Mouse (Mus musculus): ENCODE measurements around the gene Acin1. TPM values are rescaled to one million over a fixed set of nuclear protein-coding genes. Genes with fewer than 3 reads are reported as not detected.

The Acin1 gene
- total and polyA plus RNA-seq, 2 experiments from 2014 or later = 108 to 122 TPM

GRCm38 (mm10) chr14:54706589-54707320 is 20.0 kb upstream of the Acin1 start:
- TF ChIP-seq CTCF (IDR thresholded peaks at IDR 0.05) = no peak
- H3K27me3 ChIP-seq (ENCODE audit: insufficient read depth, low read length) = no peaks in the 10 kb centered on the region
- ATAC-seq (ENCODE audit: low FRiP score) (no peak), DNase-seq (ENCODE audit: low spot score) (no peak)
- no peak overlapping the region for H3K4me3 ChIP-seq (ENCODE audit: low read depth, low read length)
- H3K4me1 ChIP-seq (ENCODE audit: insufficient read depth, low read length) = no peaks in the 10 kb centered on the region
- 51% methylated on average over 16 of the region's 17 CpGs for WGBS
- no peak overlapping the region for H3K4me2 ChIP-seq (ENCODE audit: low read depth, low read length, poor library complexity, severe bottlenecking)
- H3K36me3 ChIP-seq (ENCODE audit: insufficient read depth, low read length) = no peaks in the 10 kb centered on the region
- no peak overlapping the region for H3K27ac ChIP-seq (ENCODE audit: low read depth, low read length)
- H3K9ac ChIP-seq (replicated peaks; ENCODE audit: low read length, poor library complexity, severe bottlenecking) = no peak overlapping the region
- no peaks in the 10 kb centered on the region for H3K9me3 ChIP-seq (ENCODE audit: low read length)

- no peak overlapping the region for H3K9ac ChIP-seq (replicated peaks; ENCODE audit: low read length, poor library complexity, severe bottlenecking)
- no peaks in the 10 kb centered on the region for H3K9me3 ChIP-seq (ENCODE audit: low read length)
- 61% methylated on average over 5 of the region's 5 CpGs for WGBS
- no peaks in the 10 kb centered on the region for H3K4me1 ChIP-seq (ENCODE audit: insufficient read depth, low read length)
- H3K27me3 ChIP-seq (ENCODE audit: insufficient read depth, low read length) = no peaks in the 10 kb centered on the region
- no peak overlapping the region for H3K4me3 ChIP-seq (ENCODE audit: low read depth, low read length)
- no peaks in the 10 kb centered on the region for H3K36me3 ChIP-seq (ENCODE audit: insufficient read depth, low read length)
- no peak overlapping the region for H3K4me2 ChIP-seq (ENCODE audit: low read depth, low read length, poor library complexity, severe bottlenecking)
- ATAC-seq (ENCODE audit: low FRiP score) (no peak), DNase-seq (ENCODE audit: low spot score) (no peak)
- H3K27ac ChIP-seq (ENCODE audit: low read depth, low read length) = no peak overlapping the region
- TF ChIP-seq CTCF (IDR thresholded peaks at IDR 0.05) = no peak
These were observed 19.1 kb upstream of the Acin1 start for GRCm38 (mm10) chr14:54705844-54706243.

GRCm38 (mm10) chr14:54703207-54703606 is 16.5 kb upstream of the Acin1 start:
- Histone ChIP-seq H3K36me3 (ENCODE audit: insufficient read depth, low read length) (no peaks in the 10 kb centered on the region), H3K27me3 (ENCODE audit: insufficient read depth, low read length) (no peaks in the 10 kb centered on the region), H3K4me2 (ENCODE audit: low read depth, low read length, poor library complexity, severe bottlenecking) (no peak overlapping the region), H3K27ac (ENCODE audit: low read depth, low read length) (no peak overlapping the region), H3K9me3 (ENCODE audit: low read length) (no peaks in the 10 kb centered on the region), H3K4me1 (ENCODE audit: insufficient read depth, low read length) (no peaks in the 10 kb centered on the region), H3K4me3 (ENCODE audit: low read depth, low read length) (no peak overlapping the region), H3K9ac (replicated peaks; ENCODE audit: low read length, poor library complexity, severe bottlenecking) (no peak overlapping the region)
- ATAC-seq (ENCODE audit: low FRiP score) (no peak), DNase-seq (ENCODE audit: low spot score) (no peak)
- whole genome bisulfite sequencing = 71% methylated on average over 10 of the region's 10 CpGs
- TF ChIP-seq CTCF (IDR thresholded peaks at IDR 0.05) = no peak

GRCm38 (mm10) chr14:54701298-54701697 is 14.6 kb upstream of the Acin1 start:
- Histone ChIP-seq H3K9me3 (ENCODE audit: low read length) (no peaks in the 10 kb centered on the region), H3K27ac (ENCODE audit: low read depth, low read length) (no peak overlapping the region), H3K4me2 (ENCODE audit: low read depth, low read length, poor library complexity, severe bottlenecking) (no peak overlapping the region), H3K4me3 (ENCODE audit: low read depth, low read length) (no peak overlapping the region), H3K9ac (replicated peaks; ENCODE audit: low read length, poor library complexity, severe bottlenecking) (no peak overlapping the region), H3K27me3 (ENCODE audit: insufficient read depth, low read length) (no peaks in the 10 kb centered on the region), H3K36me3 (ENCODE audit: insufficient read depth, low read length) (no peaks in the 10 kb centered on the region), H3K4me1 (ENCODE audit: insufficient read depth, low read length) (no peaks in the 10 kb centered on the region)
- peak; percentile 60 for DNase-seq (ENCODE audit: low spot score)
- peak; percentile 87 for TF ChIP-seq CTCF (IDR thresholded peaks at IDR 0.05)
- peak; percentile 27; the same call in 1 of the 2 replicates for ATAC-seq (ENCODE audit: low FRiP score)
- WGBS = 13% methylated on average over 6 of the region's 6 CpGs

DNA sequence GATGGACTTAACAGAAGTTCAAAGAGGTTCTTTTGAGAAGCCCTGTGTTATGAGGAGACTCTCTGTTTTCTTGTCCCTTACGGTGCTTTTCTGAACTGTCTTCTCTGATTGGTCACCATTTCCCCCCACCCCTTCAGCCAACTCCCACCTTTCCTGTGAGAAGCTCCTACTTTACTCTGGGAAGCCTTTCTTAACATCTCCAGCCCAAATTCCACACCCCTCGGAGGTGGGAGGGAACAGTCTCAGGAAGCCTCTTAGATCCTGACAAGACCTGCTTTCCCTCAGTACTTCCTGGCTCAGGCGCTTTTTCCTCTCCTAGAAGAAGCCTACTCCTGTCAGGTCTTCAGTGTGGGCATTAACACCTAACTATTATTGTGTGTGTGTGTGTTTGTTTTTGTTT is 12.9 kb upstream of the Acin1 start:
- Histone ChIP-seq H3K9ac (replicated peaks; ENCODE audit: low read length, poor library complexity, severe bottlenecking) (no peak overlapping the region), H3K27ac (ENCODE audit: low read depth, low read length) (no peak overlapping the region), H3K4me2 (ENCODE audit: low read depth, low read length, poor library complexity, severe bottlenecking) (no peak overlapping the region), H3K4me1 (ENCODE audit: insufficient read depth, low read length) (no peaks in the 10 kb centered on the region), H3K9me3 (ENCODE audit: low read length) (no peaks in the 10 kb centered on the region), H3K4me3 (ENCODE audit: low read depth, low read length) (no peak overlapping the region), H3K36me3 (ENCODE audit: insufficient read depth, low read length) (no peaks in the 10 kb centered on the region), H3K27me3 (ENCODE audit: insufficient read depth, low read length) (no peaks in the 10 kb centered on the region)
- no peak for DNase-seq (ENCODE audit: low spot score)
- TF ChIP-seq CTCF (IDR thresholded peaks at IDR 0.05) = no peak
- WGBS = 59% methylated on average over 3 of the region's 3 CpGs
- no peak for ATAC-seq (ENCODE audit: low FRiP score)

DNA sequence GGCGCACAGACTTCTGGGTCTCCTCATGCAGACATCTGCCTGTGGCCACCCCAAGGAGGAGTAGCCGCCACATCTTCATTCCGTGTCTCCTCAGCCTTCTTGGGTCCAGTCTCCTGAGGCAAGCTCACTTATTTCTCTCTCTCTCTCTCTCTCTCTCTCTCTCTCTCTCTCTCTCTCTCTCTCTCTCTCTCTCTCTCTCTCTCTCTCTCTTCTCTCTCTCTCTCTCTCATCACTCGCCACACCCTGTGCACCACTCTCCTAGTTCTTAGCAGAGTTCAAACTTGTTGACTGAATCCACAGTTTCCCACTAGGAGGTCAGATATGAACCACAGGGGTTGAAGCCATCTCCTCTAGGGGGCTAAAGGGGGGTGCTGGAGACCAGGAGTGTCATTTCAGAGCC is 12.0 kb upstream of the Acin1 start, which contains the start of gene Gm29776:
Gm29776 (minus strand) TSS at position 101 of the 400 bp plus-strand sequence.
- DNase-seq (ENCODE audit: low spot score) (no peak), ATAC-seq (ENCODE audit: low FRiP score) (no peak)
- no peak for TF ChIP-seq CTCF (IDR thresholded peaks at IDR 0.05)
- Histone ChIP-seq H3K4me2 (ENCODE audit: low read depth, low read length, poor library complexity, severe bottlenecking) (no peak within 1 kb of the TSS), H3K27ac (ENCODE audit: low read depth, low read length) (no peak within 1 kb of the TSS), H3K27me3 (ENCODE audit: insufficient read depth, low read length) (no peaks in the 10 kb centered on the region), H3K9ac (replicated peaks; ENCODE audit: low read length, poor library complexity, severe bottlenecking) (no peak within 1 kb of the TSS), H3K4me1 (ENCODE audit: insufficient read depth, low read length) (no peaks in the 10 kb centered on the region), H3K36me3 (ENCODE audit: insufficient read depth, low read length) (peaks cover under 1% of the 10 kb centered on the region; the same call in 1 of the 2 replicates), H3K4me3 (ENCODE audit: low read depth, low read length) (no peak within 1 kb of the TSS), H3K9me3 (ENCODE audit: low read length) (no peaks in the 10 kb centered on the region)
- 88% methylated on average over 4 of the region's 4 CpGs for WGBS

All from midbrain, postnatal 0 days (tissue).